ENCODE assay signal across 2 mouse cellular contexts in the genomic region with DNA sequence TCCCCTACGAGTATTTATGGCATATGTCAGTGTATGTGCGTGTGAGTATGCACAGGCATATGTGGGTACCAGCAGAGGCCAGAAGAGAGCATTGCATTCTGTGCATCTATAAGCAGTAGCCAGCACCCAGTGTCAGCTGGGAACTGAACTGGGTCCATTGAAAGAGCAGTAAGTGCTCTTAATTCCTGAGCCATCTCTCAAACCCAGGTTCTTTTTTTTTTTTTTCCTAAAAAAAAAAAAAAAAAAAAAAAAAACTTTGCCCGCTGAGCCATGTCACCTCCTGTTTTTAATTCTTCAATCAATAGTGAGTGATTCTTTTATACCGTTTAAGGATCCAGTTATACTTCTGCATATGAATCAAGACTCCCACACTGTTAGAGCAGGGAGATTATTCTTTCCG.
A peak's percentile ranks its signal among the peaks of the same experiment; 100 is the strongest.
TF ChIP-seq lines count a peak whose summit lies in the region.

No protein-coding gene starts in this region.

TF ChIP-seq in CH12.LX, 34 proteins besides CTCF, POLR2A, EP300 and RAD21:
- TF ChIP-seq MEF2A (IDR thresholded peaks at IDR 0.05; ENCODE audit: borderline replicate concordance, low read depth, low read length) (no peak), ZNF384 (IDR thresholded peaks at IDR 0.05; ENCODE audit: low read depth, low read length) (peak; percentile 56; the same call in 1 of the 2 replicates), POLR2AphosphoS2 (IDR thresholded peaks at IDR 0.05; ENCODE audit: low read depth, low read length) (no peak), ZMIZ1 (IDR thresholded peaks at IDR 0.05; ENCODE audit: low read depth, low read length) (no peak), RCOR1 (conservative IDR thresholded peaks at IDR 0.05; ENCODE audit: low read depth, low read length) (no peak)

TF ChIP-seq in MEL, 35 proteins besides CTCF, POLR2A, EP300 and RAD21:
- TF ChIP-seq POLR2AphosphoS5 (IDR thresholded peaks at IDR 0.05; ENCODE audit: borderline replicate concordance, low read depth, low read length) (no peak), MYB (IDR thresholded peaks at IDR 0.05; ENCODE audit: low read depth, low read length) (no peak), MAFK (IDR thresholded peaks at IDR 0.05; ENCODE audit: borderline replicate concordance, low read depth, low read length) (no peak), SMC3 (IDR thresholded peaks at IDR 0.05; ENCODE audit: low read depth, low read length) (0 out of 2 replicates have a peak, but pooled peaks have one; percentile 12), ZNF384 (IDR thresholded peaks at IDR 0.05; ENCODE audit: low read depth, low read length) (peak; percentile 58), HCFC1 (IDR thresholded peaks at IDR 0.05; ENCODE audit: low read depth, low read length) (no peak), ZC3H11A (IDR thresholded peaks at IDR 0.05; ENCODE audit: low read depth, low read length) (no peak)
